27 mouse cellular contexts compared by ENCODE assay signal in genomic region chr7:49533571-49533970, GRCm38 (mm10).
DNase-seq lines count a peak whose midpoint lies in the region; ATAC-seq lines count a peak whose summit lies in the region.
"Had no signal": no experiment of that assay in that cellular context is flagged by ENCODE, and none has a peak within 500 bp of the region (broad histone marks: within the 10 kb centered on the region; RNA-seq: fewer than 3 reads in every experiment).

No protein-coding gene starts in this region.

- H3K27ac ChIP-seq in heart, embryonic 11.5 days (ENCODE audit: low read depth, low read length) = peak overlapping the region; percentile 78
- peak overlapping the region; percentile 87 for H3K27ac ChIP-seq in heart, embryonic 16.5 days (ENCODE audit: low read length)
- H3K27ac ChIP-seq: forebrain, embryonic 13.5 days; hindbrain, embryonic 10.5 days; hindbrain, embryonic 15.5 days; liver, embryonic 12.5 days; midbrain, embryonic 12.5 days; neural tube, embryonic 12.5 days had no signal

- ATAC-seq in heart, embryonic 11.5 days (replicated peaks; ENCODE audit: insufficient number of reproducible peaks, low FRiP score, low TSS enrichment) = no peak
- ATAC-seq in heart, embryonic 16.5 days (replicated peaks; ENCODE audit: extremely low read depth, insufficient read depth, low FRiP score) = no peak
- ATAC-seq: forebrain, embryonic 13.5 days; inflammation-experienced regulatory T-cells, adult 6 months; liver, embryonic 12.5 days; liver, postnatal 0 days had no signal

- H3K36me3 ChIP-seq in heart, embryonic 11.5 days (ENCODE audit: control insufficient read depth, insufficient read depth, low read length) = no peaks in the 10 kb centered on the region
- H3K36me3 ChIP-seq in heart, embryonic 16.5 days (ENCODE audit: control insufficient read depth, insufficient read depth) = peaks cover 5% of the 10 kb centered on the region
- H3K36me3 ChIP-seq: G1E; hindbrain, embryonic 15.5 days; liver, embryonic 12.5 days; midbrain, embryonic 12.5 days; neural tube, embryonic 12.5 days had no signal

- H3K4me1 ChIP-seq in heart, embryonic 11.5 days (ENCODE audit: control insufficient read depth, insufficient read depth, low read length) = peaks cover 37% of the 10 kb centered on the region
- H3K4me1 ChIP-seq in heart, embryonic 16.5 days (ENCODE audit: control insufficient read depth, insufficient read depth, low read length) = peaks cover 27% of the 10 kb centered on the region
- H3K4me1 ChIP-seq: forebrain, embryonic 13.5 days; hindbrain, embryonic 15.5 days; megakaryocyte, embryonic 14.5 days; midbrain, embryonic 12.5 days; neural tube, embryonic 12.5 days had no signal

- no peaks in the 10 kb centered on the region for H3K27me3 ChIP-seq in heart, embryonic 11.5 days (ENCODE audit: control insufficient read depth, insufficient read depth, low read length)
- H3K27me3 ChIP-seq in heart, embryonic 16.5 days (ENCODE audit: control insufficient read depth, insufficient read depth, low read length) = no peaks in the 10 kb centered on the region
- H3K27me3 ChIP-seq: forebrain, embryonic 13.5 days; hindbrain, embryonic 15.5 days; liver, embryonic 12.5 days; midbrain, embryonic 12.5 days; neural tube, embryonic 12.5 days had no signal

- H3K4me2 ChIP-seq in heart, embryonic 11.5 days = no peak overlapping the region
- no peak overlapping the region for H3K4me2 ChIP-seq in heart, embryonic 16.5 days (ENCODE audit: low read depth, low read length)
- H3K4me2 ChIP-seq: forebrain, embryonic 13.5 days; hindbrain, embryonic 15.5 days; liver, embryonic 12.5 days; midbrain, embryonic 12.5 days; neural tube, embryonic 12.5 days had no signal

- WGBS in heart, embryonic 11.5 days (ENCODE audit: insufficient replicate concordance) = 74% methylated on average over 8 of the region's 8 CpGs
- WGBS in heart, embryonic 16.5 days = 66% methylated on average over 8 of the region's 8 CpGs

- no peak overlapping the region for H3K4me3 ChIP-seq in heart, embryonic 11.5 days (ENCODE audit: low read depth, low read length)
- H3K4me3 ChIP-seq in heart, embryonic 16.5 days (ENCODE audit: low read length) = no peak overlapping the region
- H3K4me3 ChIP-seq: forebrain, embryonic 13.5 days; hindbrain, embryonic 10.5 days; hindbrain, embryonic 15.5 days; liver, embryonic 12.5 days; megakaryocyte, embryonic 14.5 days; midbrain, embryonic 12.5 days; myocyte; neural tube, embryonic 12.5 days had no signal

- intact Hi-C loops in heart, postnatal 14 days (cut with DNase I) = no loop called here

- no peaks in the 10 kb centered on the region for H3K9me3 ChIP-seq in heart, embryonic 11.5 days (replicated peaks; ENCODE audit: control insufficient read depth, low read length)
- no peaks in the 10 kb centered on the region for H3K9me3 ChIP-seq in heart, embryonic 16.5 days (replicated peaks; ENCODE audit: control insufficient read depth, low read length)
- H3K9me3 ChIP-seq: forebrain, embryonic 13.5 days; hindbrain, embryonic 10.5 days; hindbrain, embryonic 15.5 days; liver, embryonic 12.5 days; midbrain, embryonic 12.5 days; neural tube, embryonic 12.5 days had no signal

- no peak for DNase-seq in heart, postnatal 14 days
- no peak for DNase-seq in heart, adult 11 months
- DNase-seq in kidney, adult 9 months = peak; percentile 77
- no peak for DNase-seq in kidney, postnatal 4 days
- DNase-seq in urinary bladder, postnatal 10 days (ENCODE audit: low spot score) = no peak
- no peak for DNase-seq in testis, postnatal 10 days (ENCODE audit: low spot score)
- DNase-seq: adrenal gland, adult 8-10 months; cerebellum, adult 2 months; cerebellum, postnatal 25 days; gastrocnemius, postnatal 10 days; layer of hippocampus, postnatal 36 days; left cerebral cortex, postnatal 4 days; liver, postnatal 0 days; lung, postnatal 36 days; thymus, postnatal 4 days had no signal

- H3K9ac ChIP-seq in heart, embryonic 11.5 days (ENCODE audit: low read depth, low read length) = no peak overlapping the region
- H3K9ac ChIP-seq in heart, embryonic 16.5 days (ENCODE audit: low read length) = no peak overlapping the region
- H3K9ac ChIP-seq: forebrain, embryonic 13.5 days; hindbrain, embryonic 15.5 days; liver, embryonic 12.5 days; liver, postnatal 0 days; midbrain, embryonic 12.5 days; neural tube, embryonic 12.5 days had no signal
